Mouse (Mus musculus) T-cell, adult 66 days (primary cell): ENCODE measurements around the gene Paip2b. TPM values are rescaled to one million over a fixed set of nuclear protein-coding genes. Genes with fewer than 3 reads are reported as not detected.

ENCODE experiments used
- total RNA-seq, 2 experiments: library from RNA; stranded (reverse); gene quantifications; 3 replicates in 1 of 2; 4 replicates in 1 of 2; pipeline ENCODE4 v1.2.4; 2023

Paip2b gene
- 10 to 100 TPM; 63.0 to 66.8 TPM for total RNA-seq

DNA sequence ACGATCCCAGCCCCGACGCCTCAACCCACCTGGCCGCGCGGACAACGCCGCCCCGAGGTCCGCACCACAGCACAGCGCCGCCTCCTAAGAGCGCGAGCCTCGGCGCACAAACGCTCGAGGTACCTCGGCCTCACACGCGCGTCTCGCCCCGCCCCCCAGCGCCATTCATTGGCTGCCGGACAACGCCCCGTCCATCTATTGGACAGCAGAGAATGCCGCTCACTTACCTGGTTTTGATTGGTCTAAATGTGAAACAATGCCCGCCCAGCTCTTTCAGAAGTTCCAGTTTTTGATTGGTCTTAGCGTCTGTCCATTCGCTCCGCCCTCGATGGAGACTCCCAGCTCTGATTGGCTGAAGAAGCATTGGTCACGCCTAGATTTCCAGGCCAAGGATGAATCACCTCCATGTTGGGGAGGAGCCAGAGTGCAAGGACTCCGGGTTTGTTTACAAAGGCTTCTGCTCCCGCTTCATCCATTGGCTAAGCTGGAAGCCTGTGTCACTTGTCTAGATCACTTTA, at the start of gene Paip2b:
TSS of gene Paip2b (minus strand) at position 136 of the 518 bp plus-strand sequence.

DNA sequence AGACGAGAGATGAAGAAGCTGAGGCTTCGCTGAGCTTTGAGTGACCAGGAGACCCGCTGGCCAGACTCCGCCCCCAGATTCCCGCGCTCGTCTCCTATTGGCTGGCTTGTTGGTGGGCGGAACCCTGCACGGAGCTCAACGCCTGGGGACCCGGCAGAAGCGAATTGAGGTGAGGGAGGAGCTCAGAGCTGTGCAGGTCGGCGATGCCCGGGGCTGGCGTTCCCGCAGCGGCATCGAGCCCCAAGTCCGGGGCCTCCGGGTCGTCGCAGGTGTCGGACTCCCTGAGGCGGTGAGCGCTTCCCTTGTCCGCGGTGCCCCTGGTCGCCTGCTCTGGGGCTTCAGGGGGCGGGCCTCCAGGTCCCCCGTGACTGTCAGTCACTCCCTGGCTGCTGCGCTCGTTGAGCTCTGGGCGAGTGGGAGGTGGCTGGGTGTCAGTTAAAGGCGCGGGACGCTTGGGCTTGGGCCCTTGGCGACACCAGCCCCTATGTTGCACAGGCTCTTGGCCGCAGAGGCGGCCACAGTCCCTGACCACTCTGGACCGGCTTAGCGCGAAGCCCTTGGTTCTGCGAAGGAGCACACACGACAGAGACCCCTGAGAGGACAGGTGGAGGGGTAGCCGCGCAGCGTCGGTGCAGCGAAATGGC, 35.5 kb upstream of the Paip2b start, which contains the start of gene Zfp638:
TSS of gene Zfp638 (plus strand) at position 156 of the 644 bp plus-strand sequence.

DNA sequence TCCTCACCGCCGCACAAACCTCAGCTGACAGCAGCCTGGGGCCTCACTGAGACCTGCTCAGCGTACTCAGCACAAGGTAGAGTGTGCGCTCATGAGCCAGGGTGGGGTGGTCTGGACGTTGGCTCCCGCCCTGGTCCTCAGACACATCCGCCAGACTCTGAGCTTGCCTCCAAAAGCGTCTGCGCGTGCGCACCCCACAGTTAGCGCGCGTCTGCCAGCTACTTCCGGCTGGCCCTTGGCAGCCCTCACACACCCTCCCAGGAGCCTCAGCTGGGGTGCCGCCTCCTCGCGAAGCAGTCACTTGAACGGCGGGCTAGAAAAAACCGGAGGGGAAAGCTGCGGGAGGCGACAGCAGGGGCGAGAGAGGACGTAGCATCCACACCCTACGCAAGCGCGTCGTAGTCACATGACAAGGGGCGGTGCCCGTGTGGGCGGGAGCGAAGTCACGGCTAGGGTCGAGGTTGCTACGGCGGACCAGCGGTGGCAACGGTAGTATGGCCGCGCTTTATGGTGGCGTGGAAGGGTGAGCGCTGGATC, 36.7 kb downstream of the Paip2b start, which contains the start of gene Nagk:
TSS of gene Nagk (plus strand) at position 223 of the 537 bp plus-strand sequence.

DNA sequence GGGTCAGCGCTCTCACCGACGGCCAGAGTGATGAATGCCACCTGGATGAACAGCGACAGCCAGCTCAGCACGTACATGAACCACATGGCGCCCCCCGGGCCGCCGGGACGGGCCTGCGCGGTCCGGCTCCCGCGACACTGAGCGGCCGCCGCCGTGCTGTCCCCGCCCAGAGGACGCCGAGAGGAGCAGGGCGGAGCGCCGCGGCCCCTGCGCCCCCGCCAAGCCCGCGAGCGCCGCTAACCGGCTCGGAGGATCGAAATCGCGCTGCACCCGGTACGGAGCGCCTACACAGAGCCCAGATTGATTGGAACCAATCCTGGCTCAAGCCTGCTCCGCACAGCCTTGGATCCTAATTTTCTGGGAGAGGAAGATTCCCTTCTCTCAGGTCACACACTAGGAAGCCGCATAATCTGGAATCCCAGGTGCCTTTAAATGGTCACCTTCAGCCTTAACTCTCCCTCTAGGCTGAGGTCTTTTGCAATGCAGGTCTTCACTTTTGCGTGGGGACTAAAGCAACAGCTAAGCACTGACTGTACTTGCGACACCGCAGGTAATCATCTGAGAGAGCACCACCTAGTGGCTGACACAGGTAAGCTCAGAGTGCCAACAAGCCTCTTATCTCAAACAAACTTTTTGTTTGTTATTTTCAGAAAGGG, 55.8 kb downstream of the Paip2b start, which contains the start of gene Tex261:
TSS of gene Tex261 (minus strand) at position 176 of the 656 bp plus-strand sequence.

DNA sequence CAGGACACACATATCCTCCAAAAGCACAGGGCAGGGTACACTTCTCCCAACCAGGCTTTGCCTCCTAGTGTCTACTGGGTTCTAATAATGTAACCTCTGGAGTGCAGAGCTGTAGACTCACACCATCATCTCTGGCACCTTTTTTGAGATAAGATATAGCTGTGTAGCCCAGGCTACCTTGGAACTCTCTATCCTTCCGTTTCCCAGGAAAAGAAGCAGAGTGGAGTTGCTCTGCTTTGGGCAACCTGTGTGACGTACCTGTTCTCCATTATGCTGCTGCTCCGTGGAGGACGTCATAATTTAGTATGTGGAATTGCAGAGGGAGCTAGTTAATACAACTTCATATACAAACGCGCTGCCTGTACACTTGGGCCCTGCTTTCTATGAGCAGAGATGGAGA, 69.2 kb downstream of the Paip2b start, which contains the start of gene Ankrd53:
TSS of gene Ankrd53 (plus strand) at position 301 of the 400 bp plus-strand sequence.

Other genes with a start within 250 kb of the Paip2b start
- gene Clec4f, start 175.6 kb downstream of the Paip2b start, total RNA-seq: not detected
- not detected for gene Cd207, start 153.9 kb downstream of the Paip2b start, total RNA-seq
- not detected for gene Vax2, start 120.5 kb downstream of the Paip2b start, total RNA-seq
- gene Atp6v1b1, start 88.8 kb downstream of the Paip2b start, total RNA-seq: not detected
- not detected for gene Ankrd53, start 69.1 kb downstream of the Paip2b start, total RNA-seq
- gene Tex261, start 55.9 kb downstream of the Paip2b start, total RNA-seq: 10 to 100 TPM; 72.8 to 73.6 TPM
- gene Nagk, start 36.8 kb downstream of the Paip2b start, total RNA-seq: 10 to 100 TPM in 1 of 2 experiments, 1 to 10 TPM in 1; 8.4 to 11.4 TPM
- gene Zfp638, start 35.4 kb upstream of the Paip2b start, total RNA-seq: 100 to 1,000 TPM; 141 to 173 TPM
- gene Dysf, start 176.8 kb upstream of the Paip2b start, total RNA-seq: under 1 TPM; 0.09 to 0.38 TPM